Mouse (Mus musculus) cortical plate, adult 2 months (tissue): ENCODE data around the gene Mapk8ip1.

Source experiments
- CTCF ChIP-seq: fragments of 200-500 bp; IDR thresholded peaks from 2 replicates; pipeline ENCODE4 v1.5.1; 2011; ENCODE audit warnings: mild to moderate bottlenecking, control low read depth, low read length; ENCODE audit not compliant: insufficient read depth; ENCODE audit errors: extremely low read depth
- POLR2A ChIP-seq: fragments of 200-500 bp; IDR thresholded peaks from 2 replicates; pipeline ENCODE4 v1.6.1; 2011; ENCODE audit warnings: mild to moderate bottlenecking, low read length, control low read depth; ENCODE audit not compliant: insufficient read depth; ENCODE audit errors: extremely low read depth

DNA sequence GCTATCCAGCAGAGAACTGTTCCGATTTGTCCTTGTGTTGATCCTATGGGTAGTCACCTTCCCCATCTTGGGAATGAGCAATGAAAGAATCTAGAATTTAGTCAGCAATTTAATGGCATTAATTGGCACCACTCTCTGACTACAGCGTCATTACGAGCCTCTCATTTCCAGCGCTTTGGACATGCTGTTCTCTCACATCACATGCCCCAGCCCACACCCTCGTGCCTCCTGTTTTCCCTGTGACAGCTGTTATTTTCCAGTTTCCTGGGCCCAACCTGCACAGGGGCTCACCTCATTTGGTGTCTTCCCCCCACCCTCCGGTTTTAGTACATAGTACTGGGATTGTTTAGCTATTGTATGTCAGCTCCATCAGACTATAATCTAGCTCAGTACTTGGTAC is 34.0 kb upstream of the Mapk8ip1 start:
- no peak for TF ChIP-seq CTCF
- TF ChIP-seq POLR2A = no peak
